Mouse (Mus musculus) small intestine, adult 10 weeks (tissue): ENCODE data around the gene Rpgr. TPM values are rescaled to one million over a fixed set of nuclear protein-coding genes. Genes with fewer than 3 reads are reported as not detected.

Experiments
- polyA plus RNA-seq: library from polyadenylated mRNA; stranded (reverse); fragments of 350-450 nt; fragmentation: Illumina TruSeq; extraction: RNeasy Lipid Tissue Mini Kit (QIAGEN cat#74804); gene quantifications from one replicate; pipeline ENCODE4 v1.2.3, GENCODE M21; 2014; ENCODE audit warnings: low replicate concordance

The Rpgr gene
- polyA plus RNA-seq: 19.9 TPM

GRCm38 (mm10) chrX:10216410-10216949 is at the start of gene Rpgr:
Rpgr (minus strand) TSS chrX:10216920.

GRCm38 (mm10) chrX:10251852-10252504 is 35.3 kb upstream of the Rpgr start, which contains the start of gene Otc:
Otc (plus strand) TSS chrX:10252305.

GRCm38 (mm10) chrX:10117065-10117719 is 99.5 kb downstream of the Rpgr start, which contains the start of gene Srpx:
Srpx (minus strand) TSS chrX:10117709.

Other genes with a start within 250 kb of the Rpgr start
- gene Srpx, start 99.2 kb downstream of the Rpgr start, polyA plus RNA-seq: 3.3 TPM
- gene Otc, start 35.4 kb upstream of the Rpgr start, polyA plus RNA-seq: 525 TPM